Mouse (Mus musculus) stomach, postnatal 0 days (tissue): ENCODE measurements around the gene Cstf3.

ENCODE experiments used
- CTCF ChIP-seq: IDR thresholded peaks from 2 replicates; pipeline ENCODE4 v1.5.1; 2016; ENCODE audit warnings: antibody characterized with exemption, low read depth, mild to moderate bottlenecking, moderate library complexity
- EP300 ChIP-seq: optimal IDR thresholded peaks from 2 replicates; pipeline ENCODE3; 2016; ENCODE audit warnings: antibody characterized with exemption

DNA sequence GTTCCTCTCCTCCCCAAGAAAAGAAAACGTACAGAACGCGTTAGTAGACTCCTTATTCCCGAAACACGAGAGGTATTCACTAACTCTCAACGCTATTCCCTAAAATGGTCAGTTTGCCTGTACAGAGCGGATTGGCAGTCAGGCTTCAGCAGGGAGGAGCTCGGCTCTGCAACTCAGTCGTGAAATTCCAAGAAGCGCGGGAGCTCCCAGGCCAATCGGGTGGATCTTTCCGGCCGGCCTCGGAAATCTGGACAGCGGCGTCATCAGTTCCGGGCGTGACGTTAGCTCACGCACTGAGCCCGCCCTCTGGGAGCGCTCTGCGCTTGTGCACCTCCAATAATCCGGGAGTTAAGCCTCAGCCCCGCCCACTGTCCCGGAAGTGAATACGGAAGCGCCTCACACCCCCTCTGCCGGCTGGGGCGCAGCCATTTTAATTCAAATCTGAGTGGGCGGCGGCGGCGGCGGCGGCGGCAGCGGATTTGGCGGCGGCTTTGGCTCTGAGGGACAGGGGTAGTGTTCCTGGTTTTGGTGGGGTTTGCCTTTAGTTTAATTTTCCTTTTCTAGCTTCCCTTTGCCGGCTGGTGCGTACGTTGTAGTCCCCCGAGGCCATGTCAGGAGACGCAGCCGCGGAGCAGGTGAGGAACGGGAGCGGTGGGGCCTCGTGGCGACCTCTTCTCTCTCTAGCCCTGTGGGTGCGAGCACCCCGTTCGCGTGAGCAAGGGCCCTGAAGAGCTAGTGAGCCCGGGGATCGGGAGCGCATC is at the start of gene Cstf3:
- TF ChIP-seq CTCF (peak; percentile 62), EP300 (peak; percentile 77)
